Mouse (Mus musculus): ENCODE results near the gene Gm19684. TPM values are rescaled to one million over a fixed set of nuclear protein-coding genes. Genes with fewer than 3 reads are reported as not detected.
"Not testable (repeated sequence)": the region's sequence is repeated elsewhere in the genome, so short reads cannot be mapped to it uniquely, and the experiment has no call there.

The Gm19684 gene
- polyA plus RNA-seq, 1 experiment from 2014 or later, result 0.11 TPM

DNA sequence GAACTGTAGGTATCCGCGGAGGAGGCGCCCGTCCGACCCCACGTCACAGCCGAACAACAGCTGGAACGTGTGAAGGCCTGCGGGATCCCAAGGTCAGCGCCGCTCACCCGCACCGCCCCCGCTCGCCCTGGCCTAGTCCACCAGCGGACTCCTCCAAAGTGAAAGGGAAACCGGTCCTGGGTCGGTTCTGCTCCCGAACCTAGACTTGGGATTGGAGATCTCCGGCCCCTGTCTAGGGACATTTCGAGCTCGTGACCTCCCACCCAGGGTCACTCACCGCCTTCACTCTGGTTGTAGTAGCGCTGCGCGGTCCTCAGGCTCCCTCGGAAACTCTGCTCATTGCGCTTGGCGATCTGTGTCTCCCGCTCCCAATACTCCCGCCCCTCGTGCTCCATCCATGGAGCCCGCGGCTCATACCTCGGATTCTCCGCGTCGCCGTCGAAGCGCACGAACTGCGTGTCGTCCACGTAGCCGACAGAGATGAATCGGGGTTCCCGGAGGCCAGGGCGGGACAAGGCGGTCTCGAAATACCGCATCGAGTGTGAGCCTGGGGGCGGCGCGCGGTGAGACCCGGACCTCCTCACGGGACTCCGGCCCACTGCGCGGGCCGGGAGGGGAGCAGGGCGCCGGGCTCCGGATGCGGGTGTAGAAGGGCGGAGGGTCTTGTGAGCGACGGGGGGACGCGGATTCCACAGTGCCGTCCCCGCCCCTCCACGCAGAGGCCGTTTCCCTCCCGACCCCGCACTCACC is 23.8 kb downstream of the Gm19684 start:
- Histone ChIP-seq H3K36me3 (no peaks in the 10 kb centered on the region), H3K27me3 (replicated peaks) (peaks cover 30% of the 10 kb centered on the region), H3K9ac (peak overlapping the region; percentile 41)

DNA sequence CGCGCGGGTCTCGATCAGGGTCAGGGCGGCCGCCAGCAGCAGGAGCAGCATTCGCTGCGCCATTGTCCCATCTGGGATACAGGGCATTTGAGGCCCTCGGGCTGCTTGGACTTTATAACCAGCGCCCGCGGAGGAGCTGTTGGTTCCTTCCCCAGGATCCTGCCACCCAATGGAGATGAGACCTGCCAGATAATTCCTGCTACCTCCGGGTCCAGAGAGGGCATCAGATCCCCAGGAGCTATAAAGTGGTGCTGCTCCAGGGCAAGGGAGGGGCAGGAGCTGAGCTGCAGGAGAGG is 24.3 kb downstream of the Gm19684 start:
- not testable (repeated sequence) for H3K36me3 ChIP-seq; H3K9me3 ChIP-seq; H3K27ac ChIP-seq; H3K4me1 ChIP-seq (replicated peaks)
- Histone ChIP-seq H3K9ac (peak overlapping the region; percentile 26; the same call in 1 of the 2 replicates), H3K27me3 (replicated peaks) (peaks cover 30% of the 10 kb centered on the region), H3K4me2 (replicated peaks) (peak overlapping the region; percentile 79), H3K4me3 (replicated peaks) (peak overlapping the region; percentile 38)
- peak; percentile 83 for ATAC-seq
- WGBS, result under 1% methylated on average over 13 of the region's 13 CpGs

More for the DNA sequence above, 23.8 kb downstream of the Gm19684 start:
- Histone ChIP-seq H3K27ac (no peak overlapping the region), H3K4me3 (replicated peaks) (peak overlapping the region; percentile 38), H3K4me1 (replicated peaks) (peaks cover 10% of the 10 kb centered on the region; the same call in 1 of the 2 replicates), H3K9me3 (no peaks in the 10 kb centered on the region), H3K4me2 (replicated peaks) (peak overlapping the region; percentile 79)
- 2% methylated on average over 78 of the region's 78 CpGs for WGBS
- ATAC-seq, result peak; percentile 66

DNA sequence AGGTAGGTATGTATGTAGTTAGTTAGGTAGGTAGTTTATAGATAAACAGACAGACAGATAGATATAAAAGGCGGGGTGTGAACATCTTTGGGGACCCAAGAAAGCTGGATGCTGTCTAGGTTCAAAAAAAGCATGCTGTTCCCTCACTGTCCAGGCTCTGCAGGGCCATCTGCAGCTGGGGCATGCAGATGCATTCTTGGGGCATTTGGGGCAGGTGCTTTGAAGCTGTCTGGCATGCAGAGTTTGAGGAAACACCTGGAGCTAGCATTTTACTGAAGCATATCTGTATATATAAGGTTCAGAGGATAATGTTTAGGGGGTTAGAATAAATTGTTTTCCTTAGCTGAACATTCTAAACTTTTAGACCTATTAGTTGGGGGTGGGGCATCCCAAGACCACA is 25.5 kb downstream of the Gm19684 start:
- H3K27me3 ChIP-seq (replicated peaks), result peaks cover 27% of the 10 kb centered on the region
- H3K4me1 ChIP-seq (replicated peaks); H3K27ac ChIP-seq; H3K36me3 ChIP-seq; H3K4me2 ChIP-seq (replicated peaks); H3K9me3 ChIP-seq; H3K4me3 ChIP-seq (replicated peaks); ATAC-seq; H3K9ac ChIP-seq: not testable (repeated sequence)
- 88% methylated on average over 1 of the region's 1 CpGs for WGBS

DNA sequence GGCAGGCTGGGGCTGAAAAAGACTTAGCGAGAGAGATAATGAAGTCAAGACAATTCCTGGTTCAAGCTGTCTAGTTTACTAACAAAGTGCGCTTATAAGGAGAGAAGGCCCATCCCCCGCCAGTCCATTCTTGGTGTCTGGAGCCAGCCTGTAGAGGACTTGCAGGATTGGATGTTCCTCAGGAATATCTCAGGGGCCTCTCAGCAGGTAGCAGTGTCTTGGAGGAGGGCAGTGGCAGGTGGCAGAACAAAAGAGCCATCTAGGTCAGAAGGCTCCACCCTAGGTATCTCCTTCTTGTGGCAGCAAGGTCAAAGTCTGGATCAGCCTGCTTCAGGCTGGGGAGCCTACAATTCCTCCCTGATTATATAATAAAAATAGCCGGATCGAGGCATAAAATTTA is 27.0 kb downstream of the Gm19684 start:
- peaks cover 22% of the 10 kb centered on the region for H3K27me3 ChIP-seq (replicated peaks)
- ATAC-seq; H3K4me2 ChIP-seq (replicated peaks); H3K4me3 ChIP-seq (replicated peaks); H3K9ac ChIP-seq; H3K4me1 ChIP-seq (replicated peaks); H3K36me3 ChIP-seq; H3K9me3 ChIP-seq: not testable (repeated sequence)
- 73% methylated on average over 5 of the region's 5 CpGs for WGBS
- 0 out of 2 replicates have a peak overlapping the region, but pooled peaks have one; percentile 27 for H3K27ac ChIP-seq

DNA sequence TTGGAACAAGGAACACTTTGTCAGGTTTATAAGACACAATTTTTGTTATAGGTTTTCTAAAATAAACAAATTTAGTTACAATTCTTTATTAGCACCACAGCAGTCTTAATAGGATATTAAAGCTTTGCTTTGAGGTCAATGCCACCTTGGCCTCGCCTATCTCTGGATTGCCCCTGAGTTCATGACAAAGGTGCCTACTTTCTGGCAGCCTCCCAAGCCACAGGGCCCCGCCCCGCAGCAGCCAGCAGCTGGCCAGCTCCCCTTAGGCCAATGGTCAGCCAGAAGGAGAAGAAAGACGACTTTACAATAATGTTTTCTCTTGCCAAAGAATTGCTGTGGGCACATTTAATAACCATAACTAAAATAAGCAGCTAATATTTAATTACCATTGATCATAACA is 29.7 kb downstream of the Gm19684 start:
- 45% methylated on average over 4 of the region's 4 CpGs for WGBS
- not testable (repeated sequence) for H3K4me2 ChIP-seq (replicated peaks); H3K9me3 ChIP-seq; H3K9ac ChIP-seq; H3K4me1 ChIP-seq (replicated peaks); ATAC-seq; H3K36me3 ChIP-seq; H3K4me3 ChIP-seq (replicated peaks); H3K27ac ChIP-seq
- H3K27me3 ChIP-seq (replicated peaks), result peaks cover 24% of the 10 kb centered on the region

DNA sequence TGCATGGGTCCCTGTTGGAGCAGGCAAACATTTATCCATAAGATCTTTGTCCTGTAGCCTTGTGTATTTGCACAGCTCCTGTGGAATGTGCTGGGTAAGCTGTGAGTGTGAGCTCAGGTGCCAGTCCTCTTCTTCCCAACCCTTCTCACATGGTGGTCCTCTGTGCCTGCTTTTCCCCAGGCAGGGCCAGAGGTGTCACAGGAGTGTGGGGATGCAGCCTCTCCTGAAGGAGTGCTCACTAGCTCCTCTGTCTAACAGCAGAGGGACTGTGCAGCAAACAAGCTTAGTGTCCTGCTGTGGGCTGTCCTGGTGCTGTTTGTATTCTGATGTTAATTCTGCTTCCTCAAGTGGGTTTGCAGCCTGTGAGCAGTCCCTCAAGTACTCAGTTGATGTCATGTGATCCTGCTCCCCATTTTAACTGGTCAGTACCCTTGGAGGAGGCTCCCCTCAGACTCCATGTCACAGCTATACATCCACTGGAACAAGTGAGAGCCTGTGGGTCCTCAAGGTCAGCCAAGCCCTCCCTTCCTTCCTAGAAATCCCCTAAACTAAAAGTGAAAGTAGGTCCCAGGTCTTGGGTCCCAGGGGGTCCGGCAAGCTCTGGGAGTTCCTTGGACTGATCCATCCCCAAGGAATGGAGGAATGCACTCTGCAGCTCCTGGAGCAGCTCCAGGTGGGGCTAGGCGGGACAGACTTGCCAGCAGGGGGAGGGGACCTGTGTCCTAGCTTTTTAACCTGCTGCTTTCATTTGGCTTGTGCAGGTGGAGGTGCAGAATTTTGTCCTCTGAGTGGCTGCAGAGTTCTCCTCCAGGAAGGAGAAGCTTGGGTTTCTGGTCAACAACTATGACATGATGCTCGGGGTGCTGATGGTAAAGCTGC is 33.0 kb downstream of the Gm19684 start:
- no peak overlapping the region for H3K9ac ChIP-seq
- peaks cover 33% of the 10 kb centered on the region for H3K27me3 ChIP-seq (replicated peaks)
- no peak overlapping the region for H3K4me2 ChIP-seq (replicated peaks)
- H3K4me3 ChIP-seq (replicated peaks), result no peak overlapping the region
- 0 out of 2 replicates have a peak, but pooled peaks have one; percentile 34 for ATAC-seq
- no peak overlapping the region for H3K27ac ChIP-seq
- no peaks in the 10 kb centered on the region for H3K9me3 ChIP-seq
- peaks cover 4% of the 10 kb centered on the region; the same call in 1 of the 2 replicates for H3K4me1 ChIP-seq (replicated peaks)
- WGBS, result 24% methylated on average over 3 of the region's 3 CpGs
- H3K36me3 ChIP-seq, result no peaks in the 10 kb centered on the region

DNA sequence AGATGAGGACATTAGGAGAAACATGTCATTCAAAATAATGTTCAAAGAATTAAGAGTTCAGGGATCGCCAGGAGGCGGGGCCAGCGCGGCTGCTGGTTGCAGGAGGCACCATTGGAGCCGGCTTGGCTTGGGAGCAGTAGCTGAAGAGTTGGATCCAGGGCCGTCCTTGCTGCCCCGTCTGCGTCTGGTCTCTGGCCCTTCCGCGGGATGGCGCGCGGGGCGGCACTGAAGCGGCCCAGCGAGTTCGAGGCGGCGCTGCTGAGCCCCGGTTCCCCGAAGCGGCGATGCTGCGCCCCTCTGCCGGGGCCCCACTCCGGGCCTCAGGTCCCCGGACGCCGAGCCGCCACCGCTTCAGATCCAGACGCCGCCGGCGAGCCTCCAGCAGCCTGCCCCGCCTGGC is 36.3 kb downstream of the Gm19684 start:
- H3K4me1 ChIP-seq (replicated peaks); H3K27ac ChIP-seq; H3K9me3 ChIP-seq; H3K36me3 ChIP-seq: not testable (repeated sequence)
- peak overlapping the region; percentile 34 for H3K4me3 ChIP-seq (replicated peaks)
- under 1% methylated on average over 36 of the region's 36 CpGs for WGBS
- peak overlapping the region; percentile 72 for H3K4me2 ChIP-seq (replicated peaks)
- H3K9ac ChIP-seq, result peak overlapping the region; percentile 13; the same call in 1 of the 2 replicates
- peaks cover 53% of the 10 kb centered on the region for H3K27me3 ChIP-seq (replicated peaks)
- ATAC-seq, result peak; percentile 44; the same call in 1 of the 2 replicates

DNA sequence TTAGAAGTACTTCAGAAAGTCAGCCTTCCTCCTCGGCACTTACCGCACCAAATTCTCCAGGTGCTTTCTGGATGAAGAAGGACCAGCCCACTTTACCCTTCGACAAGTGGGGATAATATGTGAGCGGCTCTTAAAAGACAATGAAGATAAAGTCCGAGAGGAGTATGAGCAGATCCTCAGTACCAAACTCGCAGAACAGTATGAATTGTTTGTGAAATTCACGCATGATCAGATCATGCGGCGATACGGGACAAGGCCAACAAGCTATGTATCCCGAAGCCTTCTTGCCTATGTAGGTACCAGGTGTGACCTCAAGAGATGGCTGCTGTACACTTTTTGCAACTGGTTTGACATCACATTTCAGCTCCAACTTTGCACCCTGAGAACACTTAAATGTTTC is 36.8 kb downstream of the Gm19684 start:
- H3K9me3 ChIP-seq; ATAC-seq; H3K9ac ChIP-seq; H3K27ac ChIP-seq; H3K4me1 ChIP-seq (replicated peaks); H3K36me3 ChIP-seq: not testable (repeated sequence)
- Histone ChIP-seq H3K4me2 (replicated peaks) (peak overlapping the region; percentile 72), H3K27me3 (replicated peaks) (peaks cover 56% of the 10 kb centered on the region), H3K4me3 (replicated peaks) (peak overlapping the region; percentile 34)
- WGBS, result 13% methylated on average over 11 of the region's 11 CpGs

DNA sequence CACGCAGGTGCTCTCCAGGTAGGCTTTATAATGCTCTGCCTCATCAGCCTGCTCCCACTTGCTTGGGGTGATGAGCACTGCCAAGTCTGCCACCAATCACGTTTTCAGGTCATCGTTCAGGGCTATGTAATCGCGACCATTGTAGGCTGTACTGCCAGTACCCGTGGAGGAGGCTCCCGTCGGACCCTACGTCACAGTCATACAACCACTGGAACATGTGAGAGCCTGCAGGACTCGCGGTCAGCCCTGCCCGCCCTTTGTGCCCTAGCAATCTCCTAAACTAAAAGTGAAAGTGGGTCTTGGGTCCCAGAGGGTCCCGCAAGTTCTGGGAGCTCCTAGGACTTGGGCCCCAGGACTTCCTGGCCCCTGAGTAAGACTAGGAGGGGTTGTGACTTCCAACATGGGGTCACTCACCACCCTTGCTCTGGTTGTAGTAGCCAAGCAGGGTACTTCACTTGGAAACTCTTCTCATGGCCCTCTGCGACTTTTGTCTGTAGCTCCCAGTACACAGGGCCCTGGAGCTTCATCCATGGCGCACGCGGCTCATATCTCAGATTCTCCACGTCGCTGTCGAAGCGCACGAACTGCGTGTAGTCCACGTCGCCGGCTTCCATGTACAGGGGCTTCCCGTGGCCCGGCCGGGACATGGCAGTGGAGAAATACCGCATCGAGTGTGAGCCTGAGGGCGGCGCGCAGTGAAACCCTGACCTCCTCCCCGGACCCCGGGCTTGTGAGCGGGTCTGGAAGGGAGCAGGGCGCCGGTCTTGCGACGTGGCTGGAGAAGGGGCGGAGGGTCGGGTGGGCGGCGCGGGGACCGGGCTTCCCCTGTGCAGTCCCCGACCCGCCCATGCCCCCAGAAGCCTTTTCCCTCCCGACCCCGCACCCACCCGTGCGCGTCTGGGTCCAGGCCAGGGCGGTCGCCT is 39.9 kb downstream of the Gm19684 start:
- Histone ChIP-seq H3K9ac (no peak overlapping the region), H3K9me3 (no peaks in the 10 kb centered on the region), H3K36me3 (no peaks in the 10 kb centered on the region), H3K27me3 (replicated peaks) (peaks cover 62% of the 10 kb centered on the region), H3K4me1 (replicated peaks) (peaks cover 4% of the 10 kb centered on the region; the same call in 1 of the 2 replicates), H3K4me3 (replicated peaks) (peak overlapping the region; percentile 22), H3K4me2 (replicated peaks) (peak overlapping the region; percentile 45), H3K27ac (no peak overlapping the region)
- 2% methylated on average over 56 of the region's 56 CpGs for WGBS
- peak; percentile 59; the same call in 1 of the 2 replicates for ATAC-seq

DNA sequence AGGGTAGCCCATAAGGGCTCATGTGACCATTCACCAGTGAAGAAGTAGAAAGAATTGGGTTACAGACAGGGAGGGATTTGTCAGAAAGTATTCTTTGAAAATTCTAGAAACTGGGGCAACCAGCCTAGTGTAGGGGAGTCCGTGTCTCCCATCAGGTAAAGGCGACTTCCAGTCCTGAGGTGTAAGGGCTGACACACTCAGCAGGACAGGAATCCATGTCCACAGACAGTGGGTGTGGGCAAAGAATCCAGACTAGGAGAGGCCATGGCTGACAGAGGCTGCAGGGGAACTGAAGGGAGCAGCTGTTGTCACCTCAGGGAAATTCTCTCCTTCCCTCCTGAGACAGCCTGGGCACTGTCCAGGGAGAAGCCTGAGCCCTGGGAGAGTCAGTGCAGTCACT is 45.4 kb downstream of the Gm19684 start:
- peaks cover 63% of the 10 kb centered on the region for H3K27me3 ChIP-seq (replicated peaks)
- H3K4me1 ChIP-seq (replicated peaks); H3K9me3 ChIP-seq; ATAC-seq; H3K4me2 ChIP-seq (replicated peaks); H3K36me3 ChIP-seq; H3K9ac ChIP-seq; H3K4me3 ChIP-seq (replicated peaks); H3K27ac ChIP-seq: not testable (repeated sequence)
- WGBS, result 27% methylated on average over 2 of the region's 2 CpGs

DNA sequence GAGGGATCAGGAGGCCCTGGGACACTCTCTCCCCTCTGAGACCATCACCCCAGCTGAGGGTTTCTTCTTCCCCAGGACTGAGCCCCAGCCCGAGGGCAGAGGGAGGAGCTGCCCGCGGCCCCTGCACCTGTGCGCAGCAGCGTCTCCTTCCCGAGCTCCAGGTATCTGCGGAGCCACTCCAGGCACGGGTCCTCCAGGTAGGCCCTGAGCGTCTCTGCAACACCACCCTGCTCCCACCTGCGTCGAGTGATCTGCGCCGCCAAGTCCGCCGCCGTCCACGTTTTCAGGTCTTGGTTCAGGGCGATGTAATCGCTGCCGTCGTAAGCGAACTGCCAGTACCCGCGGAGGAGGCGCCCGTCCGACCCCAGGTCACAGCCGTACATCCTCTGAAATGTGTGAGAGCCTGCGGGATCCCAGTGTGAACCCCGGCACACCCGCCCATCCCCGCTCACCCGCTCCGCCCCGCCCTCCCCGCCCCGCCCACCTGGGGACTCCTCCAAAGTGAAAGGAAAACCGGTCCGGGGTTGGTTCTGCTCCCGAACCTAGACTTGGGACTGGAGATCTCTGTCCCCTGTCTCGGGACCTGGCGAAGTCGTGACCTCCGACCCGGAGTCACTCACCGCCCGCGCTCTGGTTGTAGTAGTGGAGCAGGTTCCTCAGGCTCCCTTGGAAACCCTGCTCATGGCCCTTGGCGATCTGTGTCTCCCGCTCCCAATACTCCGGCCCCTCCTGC is 46.0 kb downstream of the Gm19684 start:
- Histone ChIP-seq H3K9me3 (no peaks in the 10 kb centered on the region), H3K27ac (no peak overlapping the region), H3K36me3 (no peaks in the 10 kb centered on the region), H3K27me3 (replicated peaks) (peaks cover 57% of the 10 kb centered on the region), H3K4me1 (replicated peaks) (0 out of 2 replicates have a peak, but pooled peaks cover 5% of the 10 kb centered on the region), H3K9ac (peak overlapping the region; percentile 20; the same call in 1 of the 2 replicates), H3K4me2 (replicated peaks) (peak overlapping the region; percentile 66), H3K4me3 (replicated peaks) (peak overlapping the region; percentile 44)
- 2% methylated on average over 48 of the region's 51 CpGs for WGBS
- peak; percentile 79 for ATAC-seq

Measured in intestine, embryonic 15.5 days (tissue).